In genomic region chr9:31997178-31998097, GRCm38 (mm10) we compare ENCODE assay signal across 8 mouse cellular contexts.
DNase-seq lines count a peak whose midpoint lies in the region; ATAC-seq and TF ChIP-seq lines count a peak whose summit lies in the region.

No protein-coding gene starts in this region.

- H3K4me3 ChIP-seq in cerebellum, adult 2 months (replicated peaks; ENCODE audit: insufficient read depth, low read depth, low read length), result no peak overlapping the region
- no peak overlapping the region for H3K4me3 ChIP-seq in liver, postnatal 0 days (ENCODE audit: low read depth, low read length)

- no peaks in the 10 kb centered on the region for H3K9me3 ChIP-seq in liver, postnatal 0 days (ENCODE audit: low read length)

- H3K27me3 ChIP-seq in cerebellum, adult 2 months (ENCODE audit: control insufficient read depth, insufficient read depth, low read length), result no peaks in the 10 kb centered on the region; the same call in 1 of the 2 replicates
- H3K27me3 ChIP-seq in liver, postnatal 0 days (ENCODE audit: insufficient read depth, low read length), result no peaks in the 10 kb centered on the region

- H3K4me1 ChIP-seq in cerebellum, adult 2 months (ENCODE audit: control insufficient read depth, insufficient read depth, low read length), result no peaks in the 10 kb centered on the region
- peaks cover 16% of the 10 kb centered on the region for H3K4me1 ChIP-seq in liver, postnatal 0 days (ENCODE audit: insufficient read depth)

- no peak overlapping the region for H3K9ac ChIP-seq in liver, postnatal 0 days (replicated peaks)

- no peaks in the 10 kb centered on the region for H3K36me3 ChIP-seq in liver, postnatal 0 days (replicated peaks; ENCODE audit: insufficient read depth, low read length)

- no peak overlapping the region for H3K27ac ChIP-seq in cerebellum, adult 2 months (ENCODE audit: insufficient read depth, low read length)
- peak overlapping the region; percentile 72 for H3K27ac ChIP-seq in liver, postnatal 0 days (ENCODE audit: low read depth)

- DNase-seq in cerebellum, postnatal 14 days, result peak; percentile 20 to 30
- DNase-seq in cerebellum, adult 2 months, result no peak
- peak; percentile 22 for DNase-seq in urinary bladder, postnatal 14 days (ENCODE audit: low spot score)
- no peak for DNase-seq in urinary bladder, postnatal 4 days (ENCODE audit: low spot score in 2 of 2)
- peak; percentile 29 for DNase-seq in kidney, postnatal 14 days
- DNase-seq in liver, postnatal 0 days, result peak; percentile 18
- peak; percentile 55 for DNase-seq in yolk sac, embryonic 10.5 days (ENCODE audit: low spot score)

- WGBS in cerebellum, adult 2 months, result 37% methylated on average over 25 of the region's 25 CpGs
- 22% methylated on average over 25 of the region's 25 CpGs for WGBS in liver, postnatal 0 days (ENCODE audit: insufficient replicate concordance)

- TF ChIP-seq EP300 in liver, postnatal 0 days (IDR thresholded peaks at IDR 0.05; ENCODE audit: low read depth), result no peak

- peak overlapping the region; percentile 15; the same call in 1 of the 2 replicates for H3K4me2 ChIP-seq in liver, postnatal 0 days (ENCODE audit: low read depth, low read length)

- no peak for TF ChIP-seq POLR2A in cerebellum, adult 2 months (IDR thresholded peaks at IDR 0.05; ENCODE audit: borderline replicate concordance, insufficient read depth, low read length)

- ATAC-seq in liver, postnatal 0 days, result 0 out of 2 replicates have a peak, but pooled peaks have one; percentile 6
- no peak for ATAC-seq in activated CD4-positive, CD25-positive, alpha-beta regulatory T cell, adult 4 months

- TF ChIP-seq CTCF in cerebellum, adult 2 months (IDR thresholded peaks at IDR 0.05; ENCODE audit: borderline replicate concordance, insufficient read depth, low read depth, low read length), result no peak
- TF ChIP-seq CTCF in liver, postnatal 0 days (IDR thresholded peaks at IDR 0.05; ENCODE audit: low read depth), result no peak

Comparison
In these comparisons a context has a peak if more than half of its experiments do, and no peak if none do; other contexts are left out.
1. DNase-seq: peak in cerebellum, postnatal 14 days (2 of 2), urinary bladder, postnatal 14 days (single experiment), kidney, postnatal 14 days (single experiment), liver, postnatal 0 days (single experiment) and yolk sac, embryonic 10.5 days (single experiment); none in cerebellum, adult 2 months (0 of 2) and urinary bladder, postnatal 4 days (0 of 2).